Mouse (Mus musculus) G1E (cell line): ENCODE measurements around the gene Mccc1. TPM values are rescaled to one million over a fixed set of nuclear protein-coding genes. Genes with fewer than 3 reads are reported as not detected.

Source experiments
- ATAC-seq: 2 replicates; pipeline ENCODE4 v1.8.0; 2016; ENCODE audit warnings: mild to moderate bottlenecking; ENCODE audit not compliant: insufficient number of reproducible peaks, poor library complexity, low FRiP score, severe bottlenecking; ENCODE audit errors: extremely low read depth
- DNase-seq: peaks from one replicate; pipeline ENCODE4 v3.0.0; 2012; ENCODE audit warnings: low spot score
- H3K27me3 ChIP-seq: 2 replicates; pipeline ENCODE4 v1.6.1; 2012; ENCODE audit warnings: mild to moderate bottlenecking, low read length, inconsistent platforms; ENCODE audit not compliant: insufficient read depth
- H3K36me3 ChIP-seq: replicated peaks from 2 replicates; pipeline ENCODE3; 2012; ENCODE audit warnings: mild to moderate bottlenecking, inconsistent platforms
- H3K4me1 ChIP-seq: 2 replicates; pipeline ENCODE4 v1.6.1; 2012; ENCODE audit warnings: low read depth, low read length, inconsistent platforms, mixed read lengths; ENCODE audit not compliant: insufficient read depth
- H3K4me3 ChIP-seq: 2 replicates; pipeline ENCODE4 v1.5.1; 2012; ENCODE audit warnings: low read depth, mild to moderate bottlenecking, inconsistent platforms, low read length, moderate library complexity, mixed read lengths
- H3K9me3 ChIP-seq: replicated peaks from 2 replicates; pipeline ENCODE4 v1.6.1; 2012; ENCODE audit warnings: inconsistent platforms
- CTCF ChIP-seq: IDR thresholded peaks from 2 replicates; pipeline ENCODE4 v1.5.1; 2012; ENCODE audit warnings: low read depth, low read length, inconsistent platforms, mixed read lengths
- GATA1 ChIP-seq: IDR thresholded peaks from 2 replicates; pipeline ENCODE4 v1.6.1; 2012; ENCODE audit warnings: borderline replicate concordance, low read length, inconsistent platforms, mixed read lengths
- GATA2 ChIP-seq: IDR thresholded peaks from 2 replicates; pipeline ENCODE4 v1.6.1; 2012; ENCODE audit warnings: low read depth, low read length, inconsistent platforms, borderline replicate concordance
- POLR2AphosphoS5 ChIP-seq: IDR thresholded peaks from 2 replicates; pipeline ENCODE4 v1.6.1; 2012; ENCODE audit warnings: low read depth, low read length, inconsistent platforms; ENCODE audit not compliant: insufficient replicate concordance
- TAL1 ChIP-seq: conservative IDR thresholded peaks from 2 replicates; pipeline ENCODE4 v1.6.1; 2012; ENCODE audit warnings: low read depth, low read length, inconsistent platforms, mixed read lengths
- polyA plus RNA-seq: library from polyadenylated mRNA; stranded (reverse); fragments of >175 nt; gene quantifications from 2 replicates; pipeline ENCODE4 v1.2.3, GENCODE M21; 2012
- total RNA-seq, 2 experiments: library from RNA; stranded (forward) in 1 of 2; stranded (reverse) in 1 of 2; fragments of 200-1000 nt in 1 of 2; fragments of >200 nt in 1 of 2; fragmentation: Nextera tagmentation in 1 of 2; gene quantifications; 2 replicates each; pipeline ENCODE4 v1.2.3; 2014 to 2017

Mccc1 gene
- total and polyA plus RNA-seq, 3 experiments: 2.5 to 12.1 (median 8.2) TPM

GRCm38 (mm10) chr3:35988031-35988430, 12.4 kb downstream of the Mccc1 start:
- H3K36me3 ChIP-seq: peaks cover 49% of the 10 kb centered on the region
- no peaks in the 10 kb centered on the region for H3K9me3 ChIP-seq
- DNase-seq (no peak), ATAC-seq (no peak)
- no peaks in the 10 kb centered on the region for H3K27me3 ChIP-seq
- H3K4me3 ChIP-seq: no peak overlapping the region
- H3K4me1 ChIP-seq: no peaks in the 10 kb centered on the region
- TF ChIP-seq CTCF (no peak), GATA1 (no peak), POLR2AphosphoS5 (no peak)

- TF ChIP-seq TAL1: no peak
- no peak for TF ChIP-seq POLR2AphosphoS5
- TF ChIP-seq GATA1: no peak
- no peak for TF ChIP-seq GATA2
- no peak for DNase-seq
- no peak for ATAC-seq
- H3K4me3 ChIP-seq: no peak overlapping the region
- no peaks in the 10 kb centered on the region for H3K27me3 ChIP-seq
- H3K4me1 ChIP-seq: no peaks in the 10 kb centered on the region
- peaks cover 58% of the 10 kb centered on the region for H3K36me3 ChIP-seq
- no peaks in the 10 kb centered on the region for H3K9me3 ChIP-seq
Measured at GRCm38 (mm10) chr3:35986266-35986665, 14.2 kb downstream of the Mccc1 start.

- TF ChIP-seq CTCF: peak; percentile 59; the same call in 1 of the 2 replicates
- no peak for TF ChIP-seq GATA1
- Histone ChIP-seq H3K9me3 (no peaks in the 10 kb centered on the region), H3K36me3 (peaks cover 63% of the 10 kb centered on the region), H3K27me3 (no peaks in the 10 kb centered on the region), H3K4me1 (no peaks in the 10 kb centered on the region), H3K4me3 (no peak overlapping the region)
- DNase-seq (peak; percentile 14), ATAC-seq (no peak)
Measured at GRCm38 (mm10) chr3:35973551-35973950, 26.9 kb downstream of the Mccc1 start.

- TF ChIP-seq CTCF: peak; percentile 46; the same call in 1 of the 2 replicates
- no peak for TF ChIP-seq GATA2
- no peaks in the 10 kb centered on the region for H3K9me3 ChIP-seq
- no peaks in the 10 kb centered on the region for H3K27me3 ChIP-seq
- peaks cover 60% of the 10 kb centered on the region for H3K36me3 ChIP-seq
- no peaks in the 10 kb centered on the region for H3K4me1 ChIP-seq
- H3K4me3 ChIP-seq: no peak overlapping the region
- peak; percentile 17 for DNase-seq
- no peak; the same call in 1 of the 2 replicates for ATAC-seq
Measured at GRCm38 (mm10) chr3:35972985-35973384, 27.5 kb downstream of the Mccc1 start.

GRCm38 (mm10) chr3:35971149-35971548, 29.3 kb downstream of the Mccc1 start:
- ATAC-seq: no peak
- TF ChIP-seq GATA1 (no peak), GATA2 (no peak), TAL1 (no peak), CTCF (no peak)
- Histone ChIP-seq H3K27me3 (no peaks in the 10 kb centered on the region), H3K4me3 (no peak overlapping the region), H3K4me1 (peaks cover 7% of the 10 kb centered on the region), H3K9me3 (no peaks in the 10 kb centered on the region), H3K36me3 (peaks cover 59% of the 10 kb centered on the region)
- DNase-seq: no peak

GRCm38 (mm10) chr3:35970441-35970840, 30.0 kb downstream of the Mccc1 start:
- Histone ChIP-seq H3K4me3 (no peak overlapping the region), H3K27me3 (no peaks in the 10 kb centered on the region), H3K4me1 (peaks cover 7% of the 10 kb centered on the region), H3K9me3 (no peaks in the 10 kb centered on the region), H3K36me3 (peaks cover 52% of the 10 kb centered on the region)
- ATAC-seq: no peak
- DNase-seq: no peak
- no peak for TF ChIP-seq CTCF
- TF ChIP-seq GATA1: no peak
- no peak for TF ChIP-seq POLR2AphosphoS5
- TF ChIP-seq GATA2: no peak
- TF ChIP-seq TAL1: no peak

- DNase-seq: no peak
Measured at GRCm38 (mm10) chr3:35967366-35967921, 33.0 kb downstream of the Mccc1 start.

More at GRCm38 (mm10) chr3:35967366-35967921, 33.0 kb downstream of the Mccc1 start:
- peaks cover 46% of the 10 kb centered on the region for H3K36me3 ChIP-seq
- TF ChIP-seq CTCF (no peak), GATA2 (no peak), GATA1 (no peak), POLR2AphosphoS5 (no peak), TAL1 (no peak)
- no peaks in the 10 kb centered on the region for H3K9me3 ChIP-seq
- H3K27me3 ChIP-seq: no peaks in the 10 kb centered on the region
- ATAC-seq: no peak
- no peak overlapping the region for H3K4me3 ChIP-seq
- H3K4me1 ChIP-seq: peaks cover 7% of the 10 kb centered on the region
